Mouse (Mus musculus) spleen, adult 18-20 months (tissue): ENCODE results near the gene Hydin.
"Not testable (repeated sequence)": the region's sequence is repeated elsewhere in the genome, so short reads cannot be mapped to it uniquely, and the experiment has no call there.

ENCODE experiments used
- DNase-seq, 2 experiments: peaks; one replicate each; pipeline ENCODE4 v3.0.0; 2022; ENCODE audit warnings: mixed read lengths in 2 of 2

Hydin gene

GRCm38 (mm10) chr8:110339447-110339846 lies 72.7 kb downstream of the Hydin start:
- DNase-seq: no peak

DNA sequence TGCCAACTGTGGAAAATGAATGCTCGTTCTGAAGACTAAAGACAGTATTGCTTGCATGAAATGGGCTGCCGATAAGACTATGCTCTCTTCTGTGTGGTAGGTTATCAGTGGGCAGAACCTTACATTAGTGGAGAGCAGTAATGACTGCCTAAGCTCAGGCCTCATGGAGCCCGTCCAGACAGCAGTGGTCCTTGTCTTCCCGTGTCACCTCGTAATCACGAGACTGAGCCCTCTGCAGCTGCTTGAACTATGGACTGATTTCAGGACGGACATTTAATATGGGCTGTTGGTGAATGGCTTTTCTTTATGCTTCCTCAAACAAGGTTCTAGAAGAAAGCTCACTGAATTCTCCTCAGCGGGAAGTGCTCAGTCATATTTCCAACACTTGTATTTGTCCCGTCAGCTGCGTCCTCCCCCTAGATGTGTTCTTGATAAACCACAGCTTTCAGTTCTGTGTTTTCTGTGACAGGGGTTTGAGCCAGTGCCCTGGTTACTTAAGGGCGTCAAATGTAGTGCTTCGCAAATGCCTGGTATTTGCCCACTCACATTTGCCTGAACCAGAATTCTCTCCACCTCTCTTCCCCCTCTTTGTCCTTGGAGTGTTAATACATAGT lies 73.4 kb downstream of the Hydin start:
- no peak for DNase-seq

- DNase-seq: no peak
Measured at GRCm38 (mm10) chr8:110345697-110346394, 79.1 kb downstream of the Hydin start.

- DNase-seq: no peak
Measured at GRCm38 (mm10) chr8:110346915-110347314, 80.1 kb downstream of the Hydin start.

GRCm38 (mm10) chr8:110350725-110351124 lies 83.9 kb downstream of the Hydin start:
- no peak for DNase-seq

GRCm38 (mm10) chr8:110351909-110352308 lies 85.1 kb downstream of the Hydin start:
- no peak for DNase-seq

- no peak for DNase-seq
Measured at GRCm38 (mm10) chr8:110362975-110363374, 96.2 kb downstream of the Hydin start.

DNA sequence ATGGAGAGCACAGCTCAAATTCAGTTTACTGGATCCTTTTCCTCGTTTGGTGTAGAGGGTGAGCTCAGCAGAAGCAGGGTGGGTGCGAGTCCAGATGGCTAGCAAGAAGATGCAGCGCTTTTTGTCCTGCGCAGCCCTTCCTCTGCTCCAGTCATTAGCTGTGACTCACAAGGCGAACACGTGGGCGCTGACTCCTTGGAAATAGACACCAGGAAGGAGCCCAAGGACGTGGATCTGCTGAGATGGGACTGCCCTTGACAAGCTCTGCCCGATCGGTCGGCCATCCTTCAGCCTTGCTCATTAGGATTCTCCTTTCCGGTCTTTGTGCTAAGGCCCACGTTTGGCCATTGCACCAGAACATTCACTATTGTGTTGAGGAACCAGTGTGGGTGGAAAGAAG lies 106.1 kb downstream of the Hydin start:
- no peak for DNase-seq

DNA sequence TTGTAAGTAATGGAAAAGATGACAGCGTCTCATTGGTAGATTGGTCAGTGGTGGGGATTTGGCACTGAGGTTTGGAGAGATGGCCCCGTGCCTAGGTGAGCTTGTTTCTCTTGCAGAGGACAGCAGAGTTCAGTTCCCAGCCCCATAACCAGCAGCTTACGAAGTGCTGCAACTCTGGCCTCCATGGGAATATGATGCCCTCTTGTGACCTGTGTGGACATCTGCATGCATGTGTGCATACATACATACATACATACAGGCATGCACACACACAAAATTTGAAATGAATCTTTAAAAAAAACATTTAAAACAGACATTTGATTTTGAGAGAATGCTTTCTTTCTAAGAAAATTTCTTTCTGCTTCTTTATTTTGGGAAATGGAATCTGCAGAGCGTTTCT lies 106.9 kb downstream of the Hydin start:
- no peak for DNase-seq

GRCm38 (mm10) chr8:110382751-110383150 lies 116.0 kb downstream of the Hydin start:
- no peak for DNase-seq

DNA sequence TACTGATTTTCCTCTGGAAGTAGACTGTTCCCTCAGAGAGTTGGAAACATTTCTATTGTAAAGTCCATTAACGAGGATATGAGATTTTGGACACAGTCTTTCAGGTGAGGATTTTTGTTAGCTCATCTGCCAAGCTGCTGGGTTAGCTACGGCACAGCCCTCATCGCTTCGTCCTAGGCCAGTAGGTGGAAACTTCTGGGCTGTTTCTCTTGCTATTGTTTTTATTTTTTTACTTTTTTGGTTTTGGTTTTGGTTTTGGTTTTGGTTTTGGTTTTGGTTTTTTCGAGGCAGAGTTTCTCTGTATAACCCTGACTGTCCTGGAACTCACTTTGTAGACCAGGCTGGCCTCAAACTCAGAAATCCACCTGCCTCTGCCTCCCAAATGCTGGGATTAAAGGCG lies 117.9 kb downstream of the Hydin start:
- DNase-seq: not testable (repeated sequence)

DNA sequence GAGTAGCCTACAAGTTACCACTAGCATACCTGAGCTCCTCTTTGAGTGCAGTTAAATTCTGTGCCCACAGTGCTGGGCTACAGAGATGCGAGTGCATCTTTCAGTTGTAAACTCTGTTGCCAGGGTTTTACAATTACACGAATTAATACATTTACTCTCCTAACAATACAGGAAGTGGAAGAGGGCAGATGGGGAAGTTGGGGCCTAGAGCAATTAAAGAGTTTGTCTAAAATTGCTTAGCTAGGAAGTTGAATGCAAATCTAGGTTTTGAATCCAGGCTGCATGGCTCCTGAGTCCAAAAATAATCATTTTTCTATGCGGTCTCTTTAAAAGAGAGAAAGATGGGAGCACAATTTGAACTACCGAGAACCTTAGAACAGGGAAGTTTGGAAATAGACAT lies 128.9 kb downstream of the Hydin start:
- DNase-seq: no peak

- DNase-seq: no peak
Measured at GRCm38 (mm10) chr8:110400536-110400935, 133.8 kb downstream of the Hydin start.

DNA sequence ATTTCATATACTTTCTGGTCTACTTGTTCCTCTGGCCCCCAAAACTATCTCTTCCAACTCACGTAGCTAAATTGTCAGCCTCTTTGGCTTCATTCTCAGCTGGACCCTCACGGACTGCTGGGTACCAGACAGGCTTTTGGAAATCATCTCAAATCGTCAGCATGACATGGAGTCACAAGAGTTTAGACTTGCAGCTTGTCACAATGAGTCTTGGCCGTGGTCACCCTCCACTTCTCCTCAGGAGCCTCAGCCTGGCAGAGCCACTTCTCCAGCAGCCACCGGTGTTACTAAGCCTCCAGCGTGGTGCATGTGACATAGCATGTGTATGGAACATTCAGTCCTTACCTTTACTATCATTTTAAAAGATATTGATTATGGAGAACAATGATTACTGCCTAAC lies 135.5 kb downstream of the Hydin start:
- DNase-seq: no peak

DNA sequence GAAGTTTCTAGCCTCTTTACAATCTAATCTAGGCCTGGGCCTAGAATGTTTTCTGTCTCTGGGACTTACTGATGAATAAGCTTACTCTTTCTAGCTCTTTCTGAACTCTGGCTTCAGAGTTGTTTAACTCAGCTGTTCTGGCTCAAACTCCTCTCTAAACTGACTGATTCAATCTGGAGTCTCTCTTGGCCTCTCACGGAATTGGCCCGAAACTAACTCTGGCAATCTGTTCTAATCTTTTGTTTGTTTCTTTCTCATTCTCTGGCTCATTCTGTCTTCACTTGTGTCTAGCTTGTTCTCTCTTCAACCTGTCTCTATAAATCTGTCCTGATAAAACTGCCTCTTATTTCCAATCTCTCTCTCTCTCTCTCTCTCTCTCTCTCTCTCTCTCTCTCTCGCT lies 137.7 kb downstream of the Hydin start:
- DNase-seq: no peak

- no peak for DNase-seq
Measured at GRCm38 (mm10) chr8:110415121-110415520, 148.3 kb downstream of the Hydin start.

GRCm38 (mm10) chr8:110416931-110417330 lies 150.2 kb downstream of the Hydin start:
- DNase-seq: no peak

DNA sequence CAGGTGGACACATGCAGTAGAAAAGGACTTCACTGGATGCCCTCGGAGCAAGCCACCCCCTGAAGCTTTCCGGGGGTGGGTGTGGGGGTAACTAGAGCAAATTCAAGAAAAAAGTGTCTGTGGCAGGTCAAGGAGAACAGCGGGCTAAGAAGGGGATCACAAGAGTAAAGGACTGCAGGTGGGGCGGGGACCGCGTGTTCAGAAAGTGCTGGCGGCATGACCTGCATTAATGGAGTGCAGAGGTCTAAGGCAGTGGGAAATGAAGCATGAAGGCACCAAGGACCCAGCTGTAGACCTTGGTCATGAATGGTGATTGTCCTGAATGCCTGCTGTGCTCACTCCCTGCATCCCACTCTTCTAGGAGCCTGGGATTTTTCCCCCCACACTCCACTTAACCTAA lies 151.0 kb downstream of the Hydin start:
- DNase-seq: no peak

GRCm38 (mm10) chr8:110419711-110420110 lies 152.9 kb downstream of the Hydin start:
- DNase-seq: no peak

DNA sequence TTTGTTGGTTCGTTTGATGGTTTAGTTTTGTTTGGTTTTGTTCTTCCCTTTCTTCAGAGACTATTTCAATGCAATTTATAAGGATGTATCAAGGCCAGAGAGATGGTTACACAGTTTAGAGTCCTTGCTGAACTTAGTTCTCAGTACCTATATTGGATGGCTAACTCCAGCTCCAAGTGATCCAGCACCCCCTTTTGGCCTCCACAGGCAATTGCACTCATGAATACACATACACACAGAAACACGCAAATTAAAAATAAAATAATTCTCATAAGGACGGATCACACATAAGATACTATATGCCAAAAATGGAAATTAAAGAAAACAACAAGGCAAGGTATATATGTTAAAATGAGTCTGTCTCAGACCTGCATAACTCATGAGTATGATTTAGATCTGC lies 153.4 kb downstream of the Hydin start:
- DNase-seq: no peak

DNA sequence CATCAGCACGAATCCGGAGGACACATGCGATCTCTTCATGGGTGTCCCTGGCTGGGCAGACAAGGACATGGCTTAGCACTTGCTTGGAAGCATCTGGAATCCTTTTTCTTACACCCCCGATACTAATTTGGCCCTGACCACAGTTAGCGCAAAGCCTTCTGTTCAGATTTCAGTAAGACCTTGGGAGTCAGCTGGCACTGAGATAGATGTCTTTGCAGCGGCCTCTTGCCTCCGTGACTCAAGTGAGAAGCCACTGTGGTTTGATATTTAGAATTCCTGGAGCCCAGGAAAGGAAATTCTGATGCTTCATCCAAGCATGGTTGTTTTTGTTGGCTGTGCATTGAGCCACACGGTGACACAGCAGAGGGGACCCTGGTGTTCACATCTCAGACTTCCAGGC lies 157.4 kb downstream of the Hydin start:
- no peak for DNase-seq

DNA sequence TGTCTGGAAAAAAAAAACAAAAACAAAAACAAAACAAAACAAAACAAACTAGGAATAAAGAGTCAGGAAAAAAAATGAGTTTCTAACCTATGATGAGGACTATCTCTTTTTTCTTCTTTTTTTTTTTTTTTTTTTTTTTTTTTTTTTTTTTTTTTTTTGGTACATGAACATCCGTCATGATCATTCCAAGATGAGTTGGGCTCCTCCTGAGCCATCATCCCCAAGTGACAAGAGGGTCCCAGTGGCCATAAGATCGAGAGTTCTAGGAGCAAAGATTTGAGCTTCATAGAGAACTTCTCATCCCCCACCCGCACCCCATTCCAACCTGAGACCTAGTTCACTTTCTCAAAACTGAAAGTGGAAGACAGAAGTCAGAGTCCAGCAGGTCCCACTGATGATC lies 164.6 kb downstream of the Hydin start:
- DNase-seq: no peak

DNA sequence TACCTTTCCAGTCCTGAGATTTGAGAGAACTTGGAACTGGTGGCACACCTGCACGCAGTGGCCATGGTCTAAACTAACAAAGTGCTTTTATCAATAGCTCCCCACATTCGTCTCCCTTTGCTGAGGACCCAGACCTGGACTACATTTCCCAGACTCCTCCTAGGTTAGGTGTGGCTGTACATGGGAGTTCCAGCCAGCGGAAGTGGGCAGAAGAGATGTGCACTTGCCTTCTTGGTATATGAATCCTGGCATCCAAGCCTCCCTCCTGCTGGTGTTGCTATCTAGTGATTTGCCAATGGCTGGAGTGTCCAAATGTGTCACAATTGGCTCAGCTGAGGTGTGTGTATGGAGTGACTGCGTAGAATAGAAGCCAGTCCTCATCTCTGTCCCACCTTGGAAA lies 173.8 kb downstream of the Hydin start:
- DNase-seq: no peak

GRCm38 (mm10) chr8:110444276-110444675 lies 177.5 kb downstream of the Hydin start:
- DNase-seq: no peak

DNA sequence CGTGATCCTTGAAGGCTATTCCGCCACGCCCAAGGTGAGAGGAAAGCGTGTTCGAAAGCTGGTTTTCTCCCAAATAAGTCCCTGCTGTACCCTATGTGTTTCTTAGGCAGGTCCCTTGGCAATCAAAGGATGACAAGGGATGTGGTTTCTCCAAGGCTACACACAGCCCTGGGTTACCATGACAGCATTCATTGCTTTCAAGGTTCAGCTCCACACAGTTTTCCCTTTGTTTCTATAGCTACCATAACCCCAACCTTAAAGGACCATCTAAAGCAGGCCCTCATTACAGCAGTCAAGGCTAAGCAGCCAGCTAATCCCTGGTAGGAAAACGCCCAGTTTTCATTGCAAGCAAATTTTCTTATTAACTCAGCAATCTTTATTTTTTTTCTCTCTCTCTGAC lies 183.7 kb downstream of the Hydin start:
- no peak for DNase-seq
